Mouse (Mus musculus): ENCODE results near the gene Fcgr1. TPM values are rescaled to one million over a fixed set of nuclear protein-coding genes. Genes with fewer than 3 reads are reported as not detected.
A peak's percentile ranks its signal among the peaks of the same experiment; 100 is the strongest.
"Not testable (repeated sequence)": the region's sequence is repeated elsewhere in the genome, so short reads cannot be mapped to it uniquely, and the experiment has no call there.

Gene Fcgr1
- total RNA-seq, 2 experiments from 2014 or later = 0.56 to 1.2 TPM

DNA sequence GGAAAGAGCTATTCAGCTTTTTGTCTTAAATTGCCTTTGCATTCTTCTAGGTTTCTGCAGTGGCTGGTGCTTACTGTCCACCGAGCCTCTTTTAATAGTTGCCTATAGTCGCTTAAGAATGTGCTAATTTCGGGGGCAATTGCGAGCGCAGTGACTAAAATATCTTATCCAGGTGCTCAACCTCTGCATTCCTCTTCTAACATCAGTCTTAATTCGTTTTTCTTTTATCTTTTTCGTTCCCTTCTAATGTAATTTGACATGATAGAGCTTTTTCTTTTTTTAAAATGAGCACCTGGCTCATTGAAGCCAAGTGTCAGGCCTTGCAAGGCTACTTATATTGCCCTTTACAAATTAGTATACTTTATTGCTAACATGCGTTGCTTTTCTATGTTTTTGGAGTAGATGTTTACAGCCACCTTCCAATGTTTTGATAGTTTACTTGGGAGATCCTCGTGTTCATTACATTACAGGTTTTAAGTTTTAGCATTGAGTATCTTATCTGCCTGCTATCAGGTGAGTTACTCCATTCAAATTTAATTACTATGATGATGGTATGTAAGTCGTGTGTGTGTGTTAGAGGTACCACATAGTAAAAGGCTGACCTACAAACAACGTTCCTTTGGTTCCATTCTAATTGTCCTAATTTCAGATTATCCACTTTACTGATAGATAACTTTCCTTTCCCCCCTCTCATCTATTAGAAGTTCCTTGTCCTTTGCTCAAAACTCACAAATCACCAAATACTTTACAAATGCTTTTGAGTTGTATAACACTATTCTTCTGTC, 46.2 kb downstream of the Fcgr1 start:
- DNase-seq = no peak

GRCm38 (mm10) chr3:96246427-96246856, 47.3 kb downstream of the Fcgr1 start, which contains the start of gene Hist2h3c1:
TSS of gene Hist2h3c1 (plus strand) at chr3:96246685.
- DNase-seq = not testable (repeated sequence)

DNA sequence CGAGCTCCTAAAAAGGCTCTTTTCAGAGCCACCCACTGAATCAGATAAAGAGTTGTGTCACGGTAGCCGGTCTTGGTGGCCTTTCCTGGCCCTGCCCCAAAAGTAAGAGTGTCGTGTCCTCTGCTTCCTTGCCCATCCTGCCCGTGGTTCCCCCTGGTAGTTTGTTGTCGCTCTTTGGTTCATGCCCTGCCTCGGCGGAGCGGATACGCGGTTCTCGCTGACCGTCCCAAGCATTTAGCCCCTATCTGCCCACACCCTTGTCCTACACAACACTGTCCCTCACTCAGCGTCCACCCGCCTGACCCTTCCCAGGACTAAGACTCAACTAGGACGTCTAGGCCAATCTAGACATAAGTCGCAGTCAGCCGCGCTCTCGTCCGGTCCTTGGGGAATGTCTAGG, 47.8 kb downstream of the Fcgr1 start:
- DNase-seq = not testable (repeated sequence)

DNA sequence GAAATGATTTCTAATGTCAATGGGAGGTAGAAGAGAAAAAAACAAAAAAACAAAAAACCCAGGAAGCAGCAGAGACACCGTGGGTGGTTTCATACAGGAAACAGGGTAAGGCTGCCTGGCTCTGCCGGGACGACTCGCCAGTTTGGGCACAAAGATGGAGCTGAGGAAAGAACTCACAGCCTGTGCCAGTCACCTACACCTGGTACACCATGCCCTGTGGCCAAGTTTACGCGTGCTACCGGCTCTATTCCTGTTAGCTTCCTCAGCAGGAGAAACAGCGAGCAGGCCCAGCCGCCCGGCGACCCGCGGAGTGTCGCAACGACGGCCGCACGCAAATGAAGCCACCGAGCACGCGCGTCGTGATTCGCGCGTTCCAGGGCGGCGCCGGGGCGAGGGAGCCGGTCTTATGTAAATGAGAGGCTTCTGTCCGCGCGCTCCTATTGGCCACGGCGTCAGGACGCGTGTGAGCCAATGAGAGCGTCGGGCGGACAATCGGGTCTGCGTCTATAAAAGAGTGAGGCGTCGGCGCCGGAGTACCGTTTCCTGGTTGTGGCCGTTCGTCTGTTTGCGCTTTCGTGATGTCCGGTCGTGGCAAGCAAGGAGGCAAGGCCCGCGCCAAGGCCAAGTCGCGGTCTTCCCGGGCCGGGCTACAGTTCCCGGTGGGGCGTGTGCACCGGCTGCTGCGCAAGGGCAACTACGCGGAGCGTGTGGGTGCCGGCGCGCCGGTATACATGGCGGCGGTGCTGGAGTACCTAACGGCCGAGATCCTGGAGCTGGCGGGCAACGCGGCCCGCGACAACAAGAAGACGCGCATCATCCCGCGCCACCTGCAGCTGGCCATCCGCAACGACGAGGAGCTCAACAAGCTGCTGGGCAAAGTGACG, 48.5 kb downstream of the Fcgr1 start, which contains the start of gene Hist2h2aa1:
Gene Hist2h2aa1, plus strand, starts transcription at position 495 of the 884 bp plus-strand sequence.
- DNase-seq = peak; percentile 80

DNA sequence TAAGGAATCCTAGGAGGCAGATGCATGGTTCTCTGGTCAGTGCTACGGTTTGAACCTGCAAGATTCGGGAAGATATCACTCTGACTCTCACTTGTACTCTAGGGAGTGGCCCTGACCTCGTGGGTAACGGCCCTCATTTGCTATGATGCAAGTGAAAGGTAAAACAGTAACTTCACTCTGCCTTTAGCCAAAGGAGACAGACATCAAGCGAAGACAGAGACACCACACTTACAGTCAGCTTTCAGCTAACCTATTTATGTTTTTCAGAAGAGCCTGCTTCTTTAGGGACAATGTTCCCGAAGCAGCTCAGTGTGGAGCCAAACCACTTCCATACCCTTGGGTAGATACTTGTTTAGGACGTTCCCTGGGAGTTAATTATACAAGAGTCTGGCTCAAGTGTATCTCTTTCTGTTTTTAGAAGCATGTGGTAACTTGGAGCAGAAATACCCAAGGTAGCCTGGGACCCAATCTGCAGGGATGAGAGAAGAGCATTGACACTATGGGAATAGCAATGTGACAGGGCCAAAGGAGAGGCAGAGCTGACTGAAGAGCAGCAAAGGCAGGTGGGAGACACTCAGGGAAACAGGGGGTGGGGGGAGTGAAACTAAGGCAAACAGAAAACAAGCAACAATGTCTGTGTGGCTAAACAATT, 49.7 kb downstream of the Fcgr1 start:
- no peak for DNase-seq

GRCm38 (mm10) chr3:96240799-96241197, 53.0 kb downstream of the Fcgr1 start:
- DNase-seq = no peak

GRCm38 (mm10) chr3:96239949-96240798, 53.6 kb downstream of the Fcgr1 start, which contains the start of gene Hist2h2aa2:
TSS of gene Hist2h2aa2 (minus strand) at chr3:96240276.
- DNase-seq = peak; percentile 88

DNA sequence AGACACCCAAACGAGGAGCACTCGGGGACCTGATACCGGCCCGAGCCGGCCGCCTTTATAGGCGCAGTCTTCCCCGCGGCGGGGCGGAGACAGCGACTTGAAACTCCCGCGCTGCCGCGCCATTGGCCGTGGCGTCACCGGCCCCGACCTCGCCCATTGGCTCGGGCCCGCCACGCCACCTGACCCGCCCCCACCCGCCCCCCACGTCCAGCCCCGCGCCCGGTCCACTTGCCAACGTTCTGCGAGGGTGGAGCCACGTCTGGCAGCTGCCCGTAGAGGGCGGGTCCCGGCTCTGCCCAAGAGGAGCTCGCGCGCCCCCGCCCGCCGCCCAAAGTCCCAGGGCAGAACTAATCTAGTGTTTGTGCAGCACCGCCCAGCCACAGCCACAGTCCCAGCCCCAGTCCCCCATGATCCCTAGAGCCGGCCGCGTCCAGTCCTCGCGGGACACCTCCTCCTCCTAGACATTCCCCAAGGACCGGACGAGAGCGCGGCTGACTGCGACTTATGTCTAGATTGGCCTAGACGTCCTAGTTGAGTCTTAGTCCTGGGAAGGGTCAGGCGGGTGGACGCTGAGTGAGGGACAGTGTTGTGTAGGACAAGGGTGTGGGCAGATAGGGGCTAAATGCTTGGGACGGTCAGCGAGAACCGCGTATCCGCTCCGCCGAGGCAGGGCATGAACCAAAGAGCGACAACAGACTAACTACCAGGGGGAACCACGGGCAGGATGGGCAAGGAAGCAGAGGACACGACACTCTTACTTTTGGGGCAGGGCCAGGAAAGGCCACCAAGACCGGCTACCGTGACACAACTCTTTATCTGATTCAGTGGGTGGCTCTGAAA, 54.6 kb downstream of the Fcgr1 start, which contains the start of gene Hist2h3c2:
Gene Hist2h3c2, minus strand, starts transcription at position 174 of the 840 bp plus-strand sequence.
- peak; percentile 27 for DNase-seq

DNA sequence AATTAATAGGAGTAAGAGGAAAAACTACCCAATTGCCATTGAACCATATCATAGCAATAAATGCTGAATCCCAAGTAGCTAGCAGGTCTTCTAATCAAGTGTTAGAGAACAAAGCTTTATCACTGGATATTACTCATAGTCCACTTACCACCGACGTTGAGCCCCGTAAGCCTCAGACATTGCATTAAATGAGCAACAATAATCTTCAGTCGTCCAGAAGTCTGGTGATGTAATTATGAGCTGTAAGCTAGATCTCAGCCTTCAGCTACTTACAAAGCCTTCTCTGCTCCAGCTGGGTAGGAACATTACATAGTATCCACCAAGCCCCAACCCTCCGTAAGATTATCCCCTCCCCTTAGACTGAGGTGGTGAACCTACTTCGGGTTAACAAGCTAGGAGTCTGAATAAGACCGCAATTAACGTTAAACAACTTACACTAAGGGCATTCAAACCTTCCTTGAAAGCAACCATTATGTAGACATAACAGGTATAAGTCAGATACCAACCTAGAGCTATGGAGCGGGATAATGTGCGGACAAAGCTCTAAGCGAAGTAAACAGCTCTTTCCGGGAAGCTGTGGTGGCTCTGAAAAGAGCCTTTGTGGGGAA, 55.8 kb downstream of the Fcgr1 start:
- no peak for DNase-seq

- no peak for DNase-seq
Measured at GRCm38 (mm10) chr3:96237335-96237903, 56.4 kb downstream of the Fcgr1 start.

DNA sequence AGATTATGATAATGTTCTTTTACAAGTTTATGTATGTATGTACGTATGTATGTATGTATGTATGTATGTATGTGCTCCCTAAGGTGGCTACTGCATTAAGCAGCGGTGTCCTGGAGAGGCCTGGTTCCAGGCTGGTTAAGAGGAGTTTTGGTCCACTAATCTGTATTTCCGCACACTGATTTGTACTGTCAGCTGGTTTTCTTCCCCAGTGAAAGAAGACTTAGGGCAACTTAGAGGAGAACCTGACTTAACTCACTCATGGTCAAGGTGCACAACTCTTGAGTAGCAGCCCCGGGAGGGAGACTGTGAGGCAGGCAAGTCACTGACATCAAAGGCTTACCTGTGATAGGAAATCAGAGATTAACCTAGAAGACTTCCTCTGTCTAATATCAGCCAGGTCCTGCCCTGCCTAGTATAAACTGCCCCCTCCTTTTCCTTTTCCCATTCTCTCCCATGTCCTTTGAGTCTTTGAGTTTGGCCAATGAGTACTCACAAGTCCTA, 56.9 kb downstream of the Fcgr1 start:
- no peak for DNase-seq

- no peak for DNase-seq
Measured at GRCm38 (mm10) chr3:96235836-96236235, 57.9 kb downstream of the Fcgr1 start.

DNA sequence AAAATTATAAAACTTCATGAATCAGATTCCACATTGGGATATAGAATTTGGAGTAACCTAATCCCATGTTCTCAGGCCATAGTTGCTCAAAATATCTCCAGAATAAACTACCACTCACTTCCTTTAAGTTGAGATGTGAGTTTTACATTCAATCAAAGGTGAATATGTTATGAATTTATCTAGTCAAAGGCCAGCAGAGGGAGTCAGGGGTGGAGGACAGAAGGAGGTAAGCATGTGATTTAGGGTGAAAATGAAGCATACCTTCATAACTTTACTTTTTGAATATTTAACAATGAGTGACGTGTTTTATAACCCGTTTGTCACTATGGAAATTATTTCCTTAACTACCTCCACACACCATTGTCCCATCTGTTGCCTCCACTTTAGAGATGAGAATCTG, 58.9 kb downstream of the Fcgr1 start:
- DNase-seq = no peak

Small RNAs within 50 kb of the gene (microRNA-seq; reads per million reads assigned to microRNA genes)
- gene Gm47311 = 0 reads per million in 2 experiments
- 0 reads per million in 2 experiments for gene Gm47313

Other genes starting within 250 kb of the Fcgr1 start
- gene Vps45, start 235.5 kb downstream of the Fcgr1 start, total RNA-seq (2021) = 10 to 100 TPM; 25.4 to 27.3 TPM
- 10 to 100 TPM; 49.3 to 55.9 TPM for gene Otud7b, start 189.4 kb downstream of the Fcgr1 start, total RNA-seq (2021)
- 10 to 100 TPM in 1 of 2 experiments, 1 to 10 TPM in 1; 4.3 to 12.0 TPM for gene Mtmr11, start 132.0 kb downstream of the Fcgr1 start, total RNA-seq (2021)
- 10 to 100 TPM; 18.4 to 22.5 TPM for gene Sf3b4, start 121.6 kb downstream of the Fcgr1 start, total RNA-seq (2021)
- 1 to 10 TPM; 4.1 TPM for gene Sv2a, start 112.8 kb downstream of the Fcgr1 start, total RNA-seq (2021)
- 10 to 100 TPM; 23.3 to 28.3 TPM for gene Bola1, start 74.3 kb downstream of the Fcgr1 start, total RNA-seq (2021)
- gene Hist2h2ab, start 74.1 kb downstream of the Fcgr1 start, total RNA-seq (2021) = 10 to 100 TPM; 10.3 to 10.7 TPM
- 10 to 100 TPM; 77.5 to 90.5 TPM for gene Hist2h2ac, start 73.1 kb downstream of the Fcgr1 start, total RNA-seq (2021)
- 1 to 10 TPM; 3.7 to 4.7 TPM for gene Hist2h2be, start 72.8 kb downstream of the Fcgr1 start, total RNA-seq (2021)
- 10 to 100 TPM; 79.1 to 93.5 TPM for gene Hist2h3c2, start 54.8 kb downstream of the Fcgr1 start, total RNA-seq (2021)
- 100 to 1,000 TPM; 666 to 717 TPM for gene Hist2h2aa2, start 53.7 kb downstream of the Fcgr1 start, total RNA-seq (2021)
- 10 to 100 TPM; 10.2 to 16.2 TPM for gene Hist2h2aa1, start 48.5 kb downstream of the Fcgr1 start, total RNA-seq (2021)
- gene Hist2h3c1, start 47.3 kb downstream of the Fcgr1 start, total RNA-seq (2021) = 1 to 10 TPM in 1 of 2 experiments, under 1 TPM in 1; 0.43 to 1.8 TPM
- 10 to 100 TPM; 40.0 to 46.5 TPM for gene Hist2h4, start 30.7 kb downstream of the Fcgr1 start, total RNA-seq (2021)
- 100 to 1,000 TPM; 371 to 396 TPM for gene Hist2h3b, start 25.3 kb downstream of the Fcgr1 start, total RNA-seq (2021)
- gene Hist2h2bb, start 24.2 kb downstream of the Fcgr1 start, total RNA-seq (2021) = 100 to 1,000 TPM; 371 to 420 TPM
- gene BC107364, start 158.3 kb upstream of the Fcgr1 start, total RNA-seq (2021) = not detected
- gene Hfe2, start 231.2 kb upstream of the Fcgr1 start, total RNA-seq (2021) = 100 to 1,000 TPM; 383 to 415 TPM

All from gastrocnemius, postnatal 10 days (tissue).